Mouse (Mus musculus): Measurements from ENCODE around the gene Nucb1.
A peak's percentile ranks its signal among the peaks of the same experiment; 100 is the strongest.

DNA sequence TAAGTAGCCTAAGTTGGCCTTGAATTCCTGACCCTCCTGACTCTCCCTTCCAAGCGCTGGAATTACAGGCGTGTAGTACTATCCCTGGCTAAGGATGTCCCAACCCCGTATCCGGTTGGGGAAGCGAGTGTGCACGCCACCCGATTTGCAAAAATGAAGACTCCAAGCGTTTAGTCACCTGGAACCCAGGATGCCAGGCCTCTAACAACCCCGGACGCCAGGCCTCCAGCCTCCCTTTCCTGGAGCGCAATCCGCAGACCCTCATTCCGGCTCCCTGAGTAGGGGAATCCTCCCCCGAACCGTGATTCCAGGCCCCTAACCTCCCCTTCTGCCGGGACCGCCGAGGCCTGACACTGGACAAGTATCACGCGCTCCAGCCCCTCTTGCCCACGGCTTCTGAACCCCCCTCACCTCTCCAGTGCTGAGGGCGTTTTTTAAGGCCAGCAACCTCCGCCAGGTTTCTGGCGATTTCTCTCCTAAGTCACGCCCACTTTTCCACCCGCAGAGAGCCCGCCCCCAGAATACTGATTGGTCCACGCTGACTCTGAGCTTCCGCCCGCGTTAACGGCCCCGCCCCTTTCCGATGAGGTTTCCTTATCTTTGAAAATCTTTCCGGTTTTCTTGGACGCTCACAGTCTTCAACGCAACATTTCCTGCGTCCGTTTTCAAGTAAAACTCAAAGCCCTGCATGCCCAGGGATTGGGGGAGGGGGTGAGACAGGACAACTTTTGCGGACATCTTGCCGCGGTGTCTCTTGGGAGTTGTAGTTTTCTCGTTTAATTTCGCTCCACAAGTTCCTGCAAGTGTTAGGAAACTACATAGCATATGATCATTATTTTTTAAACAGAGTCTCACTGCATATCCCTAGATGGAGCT is at the start of gene Nucb1:
- TF ChIP-seq CTCF (IDR thresholded peaks at IDR 0.05; ENCODE audit: borderline replicate concordance, insufficient read depth, low read length) (no peak), POLR2A (IDR thresholded peaks at IDR 0.05; ENCODE audit: low read depth, low read length) (peak; percentile 93)
